Mouse (Mus musculus): ENCODE measurements around the gene Gm17545.

The Gm17545 gene

DNA sequence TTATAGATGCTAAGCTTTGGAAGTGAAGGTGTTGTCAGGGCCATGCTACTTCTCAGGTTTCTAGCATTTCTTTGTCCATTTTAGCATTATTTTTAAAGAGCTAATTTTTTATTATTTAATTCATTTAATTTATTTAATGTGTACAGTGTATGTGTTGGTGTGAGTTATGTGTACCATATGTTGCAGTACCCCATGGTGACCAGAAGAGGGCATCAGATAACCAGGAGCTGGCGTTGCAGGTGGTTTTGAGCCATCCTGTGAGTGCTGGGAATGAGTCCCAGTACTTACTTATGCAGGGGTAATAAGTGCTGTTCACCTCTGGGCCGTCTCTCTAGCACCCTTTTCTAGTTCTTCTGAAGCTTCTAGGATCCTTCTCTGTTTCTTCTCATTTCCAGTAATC, 41.0 kb downstream of the Gm17545 start:
- no peak for DNase-seq

DNA sequence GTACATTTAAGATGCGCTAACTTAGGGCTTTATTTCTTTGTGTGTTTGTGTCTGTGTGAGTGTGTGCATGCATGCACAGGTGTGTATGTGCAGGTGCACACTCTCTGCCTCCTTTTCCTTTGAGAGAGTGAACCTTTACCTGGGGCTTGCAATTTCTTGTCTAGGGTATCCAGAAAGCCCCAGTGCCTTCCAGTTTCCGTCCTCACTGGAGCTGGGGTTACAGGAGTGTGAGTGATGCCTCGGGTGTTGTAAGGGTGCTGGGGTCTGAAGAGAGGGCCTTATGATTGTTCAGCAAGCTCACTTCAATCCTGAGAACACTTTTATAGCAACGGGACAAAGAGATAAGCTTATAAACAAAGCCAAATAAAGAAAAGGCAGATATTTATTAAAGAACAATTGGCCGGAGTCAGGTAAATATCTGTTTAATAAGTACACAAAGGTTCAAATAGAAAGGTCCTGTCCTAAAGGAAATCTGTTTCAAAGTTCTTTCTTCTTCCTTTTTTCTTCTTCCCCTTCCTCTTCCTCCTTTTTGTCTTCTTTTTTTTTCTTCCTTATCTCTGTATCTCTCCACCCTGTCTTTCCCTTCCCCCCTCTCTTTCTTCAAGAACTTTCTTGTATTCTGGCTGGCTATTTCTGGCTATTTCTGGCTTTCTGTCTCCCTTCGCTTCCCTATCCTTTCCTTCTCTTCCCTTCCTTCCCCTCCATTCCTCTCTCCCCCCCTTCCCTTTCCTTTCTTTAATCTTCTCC, 43.1 kb downstream of the Gm17545 start:
- no peak for DNase-seq

DNA sequence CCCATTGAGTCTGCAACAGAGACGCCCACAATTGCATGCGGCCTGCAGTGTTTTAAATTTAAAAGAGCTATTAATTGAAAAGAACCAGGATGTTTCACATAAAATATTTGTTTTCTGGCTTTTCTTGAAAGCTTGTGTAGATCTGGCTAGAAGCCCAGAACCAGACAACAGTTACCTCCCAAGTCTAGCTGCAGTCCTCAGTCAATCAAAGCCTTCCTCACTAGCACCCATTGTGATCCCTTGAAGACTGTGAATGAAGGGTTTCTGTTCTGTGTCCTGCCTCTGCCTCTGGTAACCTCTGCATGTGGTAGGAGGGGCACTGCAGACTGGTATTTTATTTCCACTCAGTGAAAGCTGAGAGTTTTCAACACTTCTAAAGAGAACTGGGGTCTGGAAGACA, 48.9 kb downstream of the Gm17545 start:
- no peak for DNase-seq

DNA sequence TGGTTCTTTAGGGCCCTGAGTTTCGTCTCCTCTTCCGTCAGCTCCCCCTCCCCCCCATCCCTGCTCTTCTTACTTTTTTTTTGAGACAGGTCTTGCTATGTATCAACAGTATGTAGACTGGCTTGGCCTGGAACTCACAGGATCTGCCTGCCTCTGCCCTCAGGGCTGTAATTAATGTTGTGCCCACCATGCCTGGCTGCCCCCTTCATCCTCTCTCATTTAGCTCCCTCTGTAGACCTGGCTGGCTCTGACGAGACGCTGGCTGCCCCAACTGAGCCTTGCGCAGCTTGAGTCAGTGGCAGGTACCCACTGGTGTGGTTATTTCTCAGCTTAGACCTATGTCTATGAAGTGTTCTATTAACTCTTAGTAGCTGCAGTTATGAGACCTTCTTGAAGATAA, 49.5 kb downstream of the Gm17545 start:
- no peak for DNase-seq

DNA sequence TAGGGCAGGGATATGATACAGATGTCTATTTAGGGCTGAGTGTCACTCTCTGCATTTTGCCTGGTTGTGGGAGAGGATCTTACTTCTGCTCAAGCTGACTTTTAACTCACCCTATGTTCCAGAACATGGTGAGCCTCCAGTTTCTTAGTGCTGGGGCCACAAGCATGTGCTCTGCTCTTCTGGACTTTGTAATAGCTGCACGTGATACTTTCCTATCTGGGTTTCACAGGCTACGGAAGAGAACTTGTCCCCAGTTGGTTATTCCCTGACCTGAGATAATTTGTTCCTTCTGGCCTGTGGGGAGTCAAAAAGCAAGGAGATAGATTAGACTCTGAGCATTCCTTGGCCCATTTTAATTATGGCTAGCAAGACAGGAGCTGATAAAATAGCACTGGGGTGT, 51.5 kb downstream of the Gm17545 start:
- no peak for DNase-seq

All from cerebellum, adult 11-12 months (tissue).